Mouse (Mus musculus): ENCODE data around the gene Acin1.

The Acin1 gene

GRCm38 (mm10) chr14:54686522-54687143, at the start of gene Acin1:
Gene Acin1, minus strand, starts transcription at chr14:54686931.
- DNase-seq (ENCODE audit: low spot score in 2 of 2), result peak; percentile 100

GRCm38 (mm10) chr14:54735221-54735620, 48.5 kb upstream of the Acin1 start:
- no peak for DNase-seq (ENCODE audit: low spot score in 2 of 2)

GRCm38 (mm10) chr14:54734004-54734403, 47.3 kb upstream of the Acin1 start:
- DNase-seq (ENCODE audit: low spot score in 2 of 2), result no peak

- DNase-seq (ENCODE audit: low spot score in 2 of 2), result no peak
These were observed 45.5 kb upstream of the Acin1 start for GRCm38 (mm10) chr14:54732206-54732605.

- no peak for DNase-seq (ENCODE audit: low spot score in 2 of 2)
These were observed 43.6 kb upstream of the Acin1 start for GRCm38 (mm10) chr14:54730305-54730704.

GRCm38 (mm10) chr14:54728823-54729653, 42.3 kb upstream of the Acin1 start:
- no peak for DNase-seq (ENCODE audit: low spot score in 2 of 2)

- DNase-seq (ENCODE audit: low spot score in 2 of 2), result no peak
These were observed 40.8 kb upstream of the Acin1 start for GRCm38 (mm10) chr14:54727565-54727964.

GRCm38 (mm10) chr14:54724049-54724448, 37.3 kb upstream of the Acin1 start:
- no peak for DNase-seq (ENCODE audit: low spot score in 2 of 2)

- no peak for DNase-seq (ENCODE audit: low spot score in 2 of 2)
These were observed 35.0 kb upstream of the Acin1 start for GRCm38 (mm10) chr14:54721711-54722110.

GRCm38 (mm10) chr14:54720654-54721350, 34.1 kb upstream of the Acin1 start:
- DNase-seq (ENCODE audit: low spot score in 2 of 2), result no peak

GRCm38 (mm10) chr14:54720041-54720440, 33.3 kb upstream of the Acin1 start:
- no peak for DNase-seq (ENCODE audit: low spot score in 2 of 2)

- no peak for DNase-seq (ENCODE audit: low spot score in 2 of 2)
These were observed 28.7 kb upstream of the Acin1 start for GRCm38 (mm10) chr14:54715402-54715801.

GRCm38 (mm10) chr14:54714617-54715081, 27.9 kb upstream of the Acin1 start:
- DNase-seq (ENCODE audit: low spot score in 2 of 2), result no peak

GRCm38 (mm10) chr14:54714121-54714520, 27.4 kb upstream of the Acin1 start:
- DNase-seq (ENCODE audit: low spot score in 2 of 2), result peak in 1 of 2 experiments; percentile 55

GRCm38 (mm10) chr14:54712861-54713260, 26.1 kb upstream of the Acin1 start:
- DNase-seq (ENCODE audit: low spot score in 2 of 2), result no peak

GRCm38 (mm10) chr14:54712074-54712473, 25.3 kb upstream of the Acin1 start, which contains the start of gene Cebpe:
Gene Cebpe, minus strand, starts transcription at chr14:54712174.
- DNase-seq (ENCODE audit: low spot score in 2 of 2), result no peak

- DNase-seq (ENCODE audit: low spot score in 2 of 2), result no peak
These were observed 22.3 kb upstream of the Acin1 start for GRCm38 (mm10) chr14:54709054-54709453.

- peak in 1 of 2 experiments; percentile 26 for DNase-seq (ENCODE audit: low spot score in 2 of 2)
These were observed 20.0 kb upstream of the Acin1 start for GRCm38 (mm10) chr14:54706589-54707320.

GRCm38 (mm10) chr14:54705844-54706243, 19.1 kb upstream of the Acin1 start:
- DNase-seq (ENCODE audit: low spot score in 2 of 2), result peak; percentile 68 to 74

- DNase-seq (ENCODE audit: low spot score in 2 of 2), result no peak
These were observed 16.5 kb upstream of the Acin1 start for GRCm38 (mm10) chr14:54703207-54703606.

GRCm38 (mm10) chr14:54701298-54701697, 14.6 kb upstream of the Acin1 start:
- peak; percentile 65 to 83 for DNase-seq (ENCODE audit: low spot score in 2 of 2)

GRCm38 (mm10) chr14:54699586-54699985, 12.9 kb upstream of the Acin1 start:
- no peak for DNase-seq (ENCODE audit: low spot score in 2 of 2)

Data from spleen, postnatal 14 days (tissue).